Mouse (Mus musculus) olfactory bulb, adult 2 months (tissue): ENCODE measurements around the gene Svip.

Experiments used
- CTCF ChIP-seq: fragments of 200-500 bp; IDR thresholded peaks from 2 replicates; pipeline ENCODE4 v1.5.1; 2012; ENCODE audit warnings: low read depth, mild to moderate bottlenecking, low read length, moderate library complexity; ENCODE audit not compliant: insufficient read depth
- POLR2A ChIP-seq: fragments of 200-500 bp; IDR thresholded peaks from 2 replicates; pipeline ENCODE4 v1.6.1; 2012; ENCODE audit warnings: mild to moderate bottlenecking, low read depth, low read length, moderate library complexity; ENCODE audit not compliant: insufficient read depth

DNA sequence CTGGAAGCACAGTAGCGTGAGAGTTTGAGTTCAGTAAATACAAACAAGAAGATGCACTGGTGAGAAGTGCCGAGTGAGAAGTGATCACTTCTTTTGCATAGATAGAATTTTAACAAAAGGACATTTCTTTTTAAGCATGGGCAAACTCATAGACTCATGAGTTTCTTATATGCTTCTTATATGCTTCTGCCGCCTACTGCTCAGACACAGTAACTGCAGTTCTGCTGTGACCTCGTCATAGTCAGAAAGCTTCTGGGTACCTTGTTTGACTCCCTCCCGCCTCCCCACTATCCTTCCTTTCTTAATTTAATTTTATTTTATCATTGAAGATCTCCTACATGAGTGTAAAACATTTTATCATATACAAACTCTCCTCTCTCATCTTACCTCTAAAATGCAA, 26.5 kb downstream of the Svip start:
- TF ChIP-seq CTCF, result no peak
- TF ChIP-seq POLR2A, result no peak
